Mouse (Mus musculus): ENCODE measurements around the gene Slc1a2. TPM values are rescaled to one million over a fixed set of nuclear protein-coding genes. Genes with fewer than 3 reads are reported as not detected.

Gene Slc1a2
- total RNA-seq (2014; rRNA removed) (112 and 167 TPM in 2 replicates), polyA plus RNA-seq (2012; rRNA removed) (89.4 and 97.7 TPM in 2 replicates)

DNA sequence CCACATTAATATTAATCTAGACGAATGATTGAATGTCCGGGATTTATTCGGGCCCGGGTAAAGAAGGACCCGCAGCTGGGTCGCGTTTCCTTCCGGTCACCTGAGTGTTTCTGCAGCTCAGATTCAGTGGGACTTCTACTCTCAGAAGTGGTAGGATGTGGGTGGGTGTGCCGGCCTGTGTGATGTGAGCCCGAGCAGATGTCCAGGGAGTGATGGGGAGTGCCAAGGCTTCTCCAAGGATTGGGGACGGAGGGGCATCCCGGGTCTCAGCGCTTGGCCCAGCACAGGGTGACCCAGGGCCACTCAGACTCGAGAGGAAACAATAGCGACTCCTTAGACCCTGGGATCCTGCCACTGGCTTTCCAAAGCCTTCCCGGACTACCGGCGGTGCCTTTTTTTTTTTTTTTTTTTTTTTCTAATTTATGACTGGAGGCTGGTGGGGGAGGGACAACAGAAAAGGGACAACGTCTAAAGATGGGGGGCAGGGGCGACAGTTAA, at the start of gene Slc1a2:
Slc1a2 (plus strand) TSS at position 497 of the 498 bp plus-strand sequence.
- Histone ChIP-seq H3K4me1 (ENCODE audit: control insufficient read depth, insufficient read depth, low read length) (no peaks in the 10 kb centered on the region), H3K9ac (ENCODE audit: low read depth, low read length) (no peak within 1 kb of the TSS), H3K27me3 (ENCODE audit: control insufficient read depth, insufficient read depth, low read length) (peaks cover 9% of the 10 kb centered on the region), H3K27ac (replicated peaks; ENCODE audit: insufficient read depth, low read depth, low read length) (no peak within 1 kb of the TSS), H3K79me2 (ENCODE audit: control insufficient read depth, insufficient read depth, low read length) (no peaks in the 10 kb centered on the region), H3K4me3 (ENCODE audit: insufficient read depth, low read depth, low read length) (peak within 1 kb of the TSS; percentile 41), H3K36me3 (ENCODE audit: control insufficient read depth, insufficient read depth, low read length) (no peaks in the 10 kb centered on the region)
- 3% methylated on average over 19 of the region's 20 CpGs for WGBS
- no peak for TF ChIP-seq CTCF (IDR thresholded peaks at IDR 0.05; ENCODE audit: low read depth, low read length)
- TF ChIP-seq POLR2A (IDR thresholded peaks at IDR 0.05; ENCODE audit: extremely low read depth, insufficient read depth, low read length): no peak
- no peak for DNase-seq (ENCODE audit: extremely low read depth, low read depth, low spot score)

DNA sequence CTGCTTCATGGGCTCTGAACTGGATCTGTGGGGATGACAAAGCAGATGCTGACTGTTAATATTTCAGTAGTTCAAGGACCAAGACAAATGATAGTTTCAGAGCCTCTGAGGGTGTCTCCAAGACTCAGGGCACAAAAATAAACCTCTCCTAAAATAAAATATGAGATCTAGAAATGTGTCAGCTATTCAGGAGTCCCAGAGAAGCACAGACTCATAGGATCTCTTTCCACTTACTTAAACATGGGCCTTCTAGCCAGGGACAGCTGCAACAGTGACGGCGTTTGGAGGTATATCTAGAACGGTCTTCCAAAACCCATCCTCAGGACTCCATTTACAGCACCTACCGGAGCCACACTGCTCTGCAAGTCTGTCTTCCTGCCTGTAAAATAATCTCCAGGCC, 48.0 kb upstream of the Slc1a2 start:
- H3K9ac ChIP-seq (ENCODE audit: low read depth, low read length): no peak overlapping the region
- no peaks in the 10 kb centered on the region for H3K36me3 ChIP-seq (ENCODE audit: control insufficient read depth, insufficient read depth, low read length)
- no peaks in the 10 kb centered on the region for H3K79me2 ChIP-seq (ENCODE audit: control insufficient read depth, insufficient read depth, low read length)
- no peak for DNase-seq (ENCODE audit: extremely low read depth, low read depth, low spot score)
- TF ChIP-seq POLR2A (IDR thresholded peaks at IDR 0.05; ENCODE audit: extremely low read depth, insufficient read depth, low read length) (no peak), CTCF (IDR thresholded peaks at IDR 0.05; ENCODE audit: low read depth, low read length) (no peak)
- H3K27me3 ChIP-seq (ENCODE audit: control insufficient read depth, insufficient read depth, low read length): no peaks in the 10 kb centered on the region
- H3K27ac ChIP-seq (replicated peaks; ENCODE audit: insufficient read depth, low read depth, low read length): no peak overlapping the region
- WGBS: 93% methylated on average over 4 of the region's 4 CpGs
- H3K4me1 ChIP-seq (ENCODE audit: control insufficient read depth, insufficient read depth, low read length): no peaks in the 10 kb centered on the region
- H3K4me3 ChIP-seq (ENCODE audit: insufficient read depth, low read depth, low read length): no peak overlapping the region

DNA sequence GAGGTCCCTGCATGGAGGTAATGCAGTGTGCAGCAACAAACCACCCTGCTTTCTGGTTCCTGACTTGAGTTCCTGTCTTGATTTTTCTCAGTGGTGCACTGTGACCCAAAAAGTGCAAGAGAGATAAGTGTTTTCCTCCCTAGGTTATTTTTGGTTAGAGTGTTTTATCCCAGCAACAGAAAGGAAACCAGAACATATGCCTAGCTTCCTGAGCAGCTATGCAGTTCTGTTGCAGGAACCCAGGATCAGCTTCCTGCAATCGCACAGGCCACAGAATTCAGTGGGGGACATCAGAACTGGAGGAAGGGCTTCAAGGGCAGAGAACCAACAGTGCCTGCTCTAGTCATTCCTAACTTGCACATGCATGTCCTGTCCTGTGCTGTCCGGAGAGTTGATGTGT, 41.8 kb upstream of the Slc1a2 start:
- TF ChIP-seq POLR2A (IDR thresholded peaks at IDR 0.05; ENCODE audit: extremely low read depth, insufficient read depth, low read length): no peak
- no peak for TF ChIP-seq CTCF (IDR thresholded peaks at IDR 0.05; ENCODE audit: low read depth, low read length)
- H3K79me2 ChIP-seq (ENCODE audit: control insufficient read depth, insufficient read depth, low read length): no peaks in the 10 kb centered on the region

DNA sequence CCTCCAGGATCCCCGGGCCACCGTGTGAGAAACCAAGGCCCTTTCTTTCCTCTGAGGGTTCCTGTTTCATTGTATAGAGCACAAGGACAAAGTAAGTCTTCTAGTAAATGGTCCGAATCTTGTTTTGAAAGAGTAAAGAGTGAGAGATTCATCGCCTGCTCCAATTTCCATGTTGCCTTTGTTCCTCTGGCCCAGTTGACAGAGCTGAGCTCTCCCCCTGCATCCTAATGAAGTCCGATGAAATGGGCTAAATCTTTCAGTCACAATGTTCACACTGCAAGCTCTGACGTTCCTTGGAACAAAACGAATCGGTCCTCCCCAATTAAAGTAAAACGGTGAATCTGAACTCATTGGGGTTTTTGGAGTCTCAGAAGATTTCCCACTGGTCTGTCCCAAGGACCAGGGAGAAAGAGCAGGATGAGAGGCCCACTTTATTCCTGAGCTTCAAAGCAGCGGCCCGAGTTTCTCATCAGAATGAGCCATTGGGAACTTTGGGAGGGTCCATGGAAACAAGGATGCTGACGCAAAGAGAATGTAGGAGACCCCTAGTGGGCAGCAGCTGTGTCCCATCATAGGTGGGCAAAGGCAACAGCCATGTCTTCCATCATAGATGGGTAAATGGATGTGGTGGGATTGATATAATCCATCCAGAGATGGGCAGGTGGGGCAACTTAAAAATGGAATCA, 37.6 kb upstream of the Slc1a2 start:
- DNase-seq (ENCODE audit: extremely low read depth, low read depth, low spot score): no peak
- Histone ChIP-seq H3K4me1 (ENCODE audit: control insufficient read depth, insufficient read depth, low read length) (no peaks in the 10 kb centered on the region), H3K79me2 (ENCODE audit: control insufficient read depth, insufficient read depth, low read length) (no peaks in the 10 kb centered on the region), H3K36me3 (ENCODE audit: control insufficient read depth, insufficient read depth, low read length) (no peaks in the 10 kb centered on the region), H3K4me3 (ENCODE audit: insufficient read depth, low read depth, low read length) (no peak overlapping the region), H3K27me3 (ENCODE audit: control insufficient read depth, insufficient read depth, low read length) (no peaks in the 10 kb centered on the region), H3K9ac (ENCODE audit: low read depth, low read length) (no peak overlapping the region), H3K27ac (replicated peaks; ENCODE audit: insufficient read depth, low read depth, low read length) (no peak overlapping the region)
- TF ChIP-seq CTCF (IDR thresholded peaks at IDR 0.05; ENCODE audit: low read depth, low read length): no peak
- TF ChIP-seq POLR2A (IDR thresholded peaks at IDR 0.05; ENCODE audit: extremely low read depth, insufficient read depth, low read length): no peak
- WGBS: 88% methylated on average over 12 of the region's 12 CpGs

More for the DNA sequence above, 41.8 kb upstream of the Slc1a2 start:
- Histone ChIP-seq H3K4me3 (ENCODE audit: insufficient read depth, low read depth, low read length) (no peak overlapping the region), H3K27ac (replicated peaks; ENCODE audit: insufficient read depth, low read depth, low read length) (no peak overlapping the region), H3K4me1 (ENCODE audit: control insufficient read depth, insufficient read depth, low read length) (no peaks in the 10 kb centered on the region), H3K36me3 (ENCODE audit: control insufficient read depth, insufficient read depth, low read length) (no peaks in the 10 kb centered on the region), H3K9ac (ENCODE audit: low read depth, low read length) (no peak overlapping the region), H3K27me3 (ENCODE audit: control insufficient read depth, insufficient read depth, low read length) (no peaks in the 10 kb centered on the region)
- no peak for DNase-seq (ENCODE audit: extremely low read depth, low read depth, low spot score)
- 61% methylated on average over 2 of the region's 2 CpGs for WGBS

DNA sequence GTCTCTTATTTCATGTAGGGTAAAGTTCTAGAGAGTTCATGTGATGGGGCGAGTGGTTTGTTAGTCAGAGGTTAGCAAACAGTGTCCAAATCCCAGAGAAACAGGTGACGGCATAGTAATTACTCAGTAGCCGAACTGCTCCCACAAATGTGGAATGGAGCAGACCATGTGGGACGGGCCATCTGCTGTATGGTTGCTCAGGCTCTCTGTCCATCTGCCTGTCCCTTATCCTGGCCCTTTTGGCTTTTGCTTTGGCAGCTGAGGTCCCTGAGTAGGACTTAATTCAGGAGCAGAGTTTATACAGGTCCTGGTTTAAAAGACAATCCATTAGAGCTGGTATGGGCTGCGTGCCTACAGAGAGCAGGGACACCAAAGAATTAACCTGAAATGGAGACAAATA, 36.3 kb upstream of the Slc1a2 start:
- 84% methylated on average over 5 of the region's 5 CpGs for WGBS
- no peak for TF ChIP-seq POLR2A (IDR thresholded peaks at IDR 0.05; ENCODE audit: extremely low read depth, insufficient read depth, low read length)
- TF ChIP-seq CTCF (IDR thresholded peaks at IDR 0.05; ENCODE audit: low read depth, low read length): no peak
- Histone ChIP-seq H3K9ac (ENCODE audit: low read depth, low read length) (no peak overlapping the region), H3K4me1 (ENCODE audit: control insufficient read depth, insufficient read depth, low read length) (no peaks in the 10 kb centered on the region), H3K4me3 (ENCODE audit: insufficient read depth, low read depth, low read length) (no peak overlapping the region), H3K27me3 (ENCODE audit: control insufficient read depth, insufficient read depth, low read length) (no peaks in the 10 kb centered on the region), H3K27ac (replicated peaks; ENCODE audit: insufficient read depth, low read depth, low read length) (no peak overlapping the region), H3K36me3 (ENCODE audit: control insufficient read depth, insufficient read depth, low read length) (no peaks in the 10 kb centered on the region), H3K79me2 (ENCODE audit: control insufficient read depth, insufficient read depth, low read length) (no peaks in the 10 kb centered on the region)
- DNase-seq (ENCODE audit: extremely low read depth, low read depth, low spot score): no peak

DNA sequence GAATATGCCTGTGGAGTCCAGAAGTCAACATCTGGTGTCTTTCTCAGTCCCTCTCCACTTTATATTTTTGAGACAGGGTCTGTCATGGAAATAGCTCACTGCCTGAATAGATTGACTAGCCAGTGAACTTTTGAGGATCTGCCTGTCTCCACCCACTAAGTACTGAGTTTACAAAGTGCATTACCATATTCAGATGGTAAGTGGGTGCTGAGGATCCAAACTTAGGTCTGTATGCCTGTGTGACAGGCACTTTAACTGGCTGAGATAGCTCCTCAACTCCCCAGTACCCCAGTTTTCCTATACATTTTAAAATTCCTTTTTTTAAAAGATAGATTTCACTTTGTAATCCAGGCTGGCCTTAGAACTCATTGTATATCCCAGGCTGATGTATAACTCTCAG, 35.5 kb upstream of the Slc1a2 start:
- TF ChIP-seq POLR2A (IDR thresholded peaks at IDR 0.05; ENCODE audit: extremely low read depth, insufficient read depth, low read length): no peak
- TF ChIP-seq CTCF (IDR thresholded peaks at IDR 0.05; ENCODE audit: low read depth, low read length): no peak
- Histone ChIP-seq H3K4me3 (ENCODE audit: insufficient read depth, low read depth, low read length) (no peak overlapping the region), H3K27me3 (ENCODE audit: control insufficient read depth, insufficient read depth, low read length) (no peaks in the 10 kb centered on the region), H3K4me1 (ENCODE audit: control insufficient read depth, insufficient read depth, low read length) (no peaks in the 10 kb centered on the region), H3K36me3 (ENCODE audit: control insufficient read depth, insufficient read depth, low read length) (no peaks in the 10 kb centered on the region), H3K9ac (ENCODE audit: low read depth, low read length) (no peak overlapping the region), H3K27ac (replicated peaks; ENCODE audit: insufficient read depth, low read depth, low read length) (no peak overlapping the region), H3K79me2 (ENCODE audit: control insufficient read depth, insufficient read depth, low read length) (no peaks in the 10 kb centered on the region)
- DNase-seq (ENCODE audit: extremely low read depth, low read depth, low spot score): no peak

Measured in liver, adult 2 months (tissue).